Mouse (Mus musculus) midbrain, embryonic 16.5 days (tissue): Measurements from ENCODE around the gene Sfi1. TPM values are rescaled to one million over a fixed set of nuclear protein-coding genes. Genes with fewer than 3 reads are reported as not detected.
"Not testable (repeated sequence)": the region's sequence is repeated elsewhere in the genome, so short reads cannot be mapped to it uniquely, and the experiment has no call there.

Experiments used
- ATAC-seq: fragments of 200-750 bp; cut with Nextera tagmentation; 2 replicates; pipeline ENCODE4 v1.8.0; 2017; ENCODE audit warnings: moderate TSS enrichment
- H3K27ac ChIP-seq: fragments of 300-500 bp; sonication (generic); 2 replicates; pipeline ENCODE4 v1.5.1; 2014; ENCODE audit warnings: mild to moderate bottlenecking, low read length, mixed read lengths
- H3K27me3 ChIP-seq: fragments of 300-500 bp; sonication (generic); 2 replicates; pipeline ENCODE4 v1.6.1; 2014; ENCODE audit warnings: low read depth, low read length, mixed read lengths; ENCODE audit not compliant: control insufficient read depth, insufficient read depth
- H3K36me3 ChIP-seq: fragments of 300-500 bp; sonication (generic); 2 replicates; pipeline ENCODE4 v1.6.1; 2014; ENCODE audit warnings: mild to moderate bottlenecking, low read length, moderate library complexity, mixed read lengths; ENCODE audit not compliant: control insufficient read depth, insufficient read depth
- H3K4me1 ChIP-seq: fragments of 300-500 bp; sonication (generic); 2 replicates; pipeline ENCODE4 v1.6.1; 2014; ENCODE audit warnings: mild to moderate bottlenecking, low read length, mixed read lengths; ENCODE audit not compliant: control insufficient read depth, insufficient read depth
- H3K4me2 ChIP-seq: fragments of 300-500 bp; sonication (generic); 2 replicates; pipeline ENCODE4 v1.6.1; 2014; ENCODE audit warnings: mild to moderate bottlenecking, low read length, mixed read lengths
- H3K4me3 ChIP-seq: fragments of 300-500 bp; sonication (generic); 2 replicates; pipeline ENCODE4 v1.5.1; 2014; ENCODE audit warnings: low read depth, mild to moderate bottlenecking, low read length, moderate library complexity, mixed read lengths
- H3K9ac ChIP-seq: fragments of 300-500 bp; sonication (generic); 2 replicates; pipeline ENCODE4 v1.6.1; 2014; ENCODE audit warnings: low read depth, low read length, mixed read lengths
- H3K9me3 ChIP-seq: fragments of 300-500 bp; sonication (generic); replicated peaks from 2 replicates; pipeline ENCODE4 v1.6.1; 2014; ENCODE audit warnings: mild to moderate bottlenecking, low read length, mixed read lengths; ENCODE audit not compliant: control insufficient read depth, poor library complexity, severe bottlenecking
- WGBS: fragments of 180-500 bp; shearing (Covaris S2); extraction: QIAGEN DNeasy Blood & Tissue Kit; methylation state at CpG from one replicate; pipeline ENCODE4 v1.1.7; 2014; 5-methylcytosine and 5-hydroxymethylcytosine counted together
- polyA plus RNA-seq: library from polyadenylated mRNA; unstranded; fragments of >200 nt; fragmentation: Nextera tagmentation; extraction: Ambion mirVana; gene quantifications from 2 replicates; pipeline ENCODE4 v1.2.1, GENCODE M21; 2015

The Sfi1 gene
- polyA plus RNA-seq, 1 experiment from 2014 or later, result 19.4 TPM

DNA sequence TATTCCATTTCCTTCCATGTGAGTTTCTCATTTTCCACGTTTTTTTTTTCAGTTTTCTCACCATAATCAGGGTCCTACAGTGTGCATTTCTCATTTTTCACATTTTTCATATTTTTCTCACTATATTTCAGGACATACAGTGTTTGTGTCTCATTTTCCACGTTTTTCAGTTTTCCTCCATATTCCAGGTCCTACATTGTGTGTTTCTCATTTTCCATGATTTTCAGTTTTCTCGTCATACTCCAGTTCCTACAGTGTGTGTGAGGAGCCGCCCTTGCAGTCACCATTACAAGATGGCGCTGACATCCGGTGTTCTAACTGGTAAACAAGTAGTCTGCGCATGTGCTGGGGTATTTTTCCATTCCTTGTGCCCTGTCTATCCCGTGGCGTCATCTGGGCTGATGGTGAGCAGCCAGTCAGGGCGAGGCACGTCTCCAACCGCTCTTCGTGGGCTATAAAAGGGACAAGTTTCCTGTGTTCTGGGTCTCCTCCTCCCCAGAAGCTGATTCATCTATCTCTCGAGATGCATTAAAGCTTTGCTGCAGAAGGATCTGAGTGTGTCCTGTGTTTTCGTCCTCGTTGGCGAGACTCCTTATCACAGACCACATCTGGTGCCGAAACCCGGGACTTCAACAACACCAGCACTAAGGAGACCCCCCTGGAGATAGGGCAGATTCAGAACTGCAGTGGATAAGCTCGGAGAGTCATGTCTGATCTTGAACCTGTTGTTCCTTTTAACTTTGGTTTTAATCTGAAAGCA, 88.6 kb downstream of the Sfi1 start:
- peaks cover 47% of the 10 kb centered on the region for H3K9me3 ChIP-seq
- not testable (repeated sequence) for H3K27ac ChIP-seq, H3K36me3 ChIP-seq, H3K4me1 ChIP-seq, H3K4me2 ChIP-seq, ATAC-seq, H3K9ac ChIP-seq, H3K4me3 ChIP-seq, H3K27me3 ChIP-seq
- 85% methylated on average over 20 of the region's 20 CpGs for WGBS

DNA sequence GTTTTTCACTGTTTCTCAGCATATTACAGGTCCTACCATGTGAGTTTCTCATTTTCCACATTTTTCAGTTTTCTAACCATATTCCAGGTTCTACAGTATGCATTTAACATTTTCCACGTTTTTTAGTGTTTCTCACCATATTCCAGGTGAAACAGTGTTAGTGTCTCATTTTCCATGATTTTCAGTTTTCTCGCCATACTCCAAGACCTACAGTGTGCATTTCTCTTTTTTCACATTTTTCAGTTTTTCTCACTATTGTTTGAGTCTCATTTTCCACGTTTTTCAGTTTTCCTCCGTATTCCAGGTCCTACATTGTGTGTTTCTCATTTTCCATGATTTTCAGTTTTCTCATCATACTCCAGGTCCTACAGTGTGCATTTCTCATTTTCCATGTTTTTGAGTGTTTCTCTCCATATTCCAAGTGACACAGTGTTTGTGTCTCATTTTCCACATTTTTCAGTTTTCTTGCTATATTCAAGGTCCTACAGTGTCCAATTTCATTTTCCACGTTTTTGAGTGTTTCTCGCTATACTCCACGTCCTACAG, 89.6 kb downstream of the Sfi1 start:
- Histone ChIP-seq H3K4me3 (no peak overlapping the region), H3K9ac (no peak overlapping the region), H3K27me3 (no peaks in the 10 kb centered on the region), H3K4me1 (no peaks in the 10 kb centered on the region), H3K4me2 (no peak overlapping the region), H3K9me3 (peaks cover 42% of the 10 kb centered on the region), H3K27ac (no peak overlapping the region), H3K36me3 (no peaks in the 10 kb centered on the region)
- no peak for ATAC-seq
- WGBS, result 80% methylated on average over 7 of the region's 7 CpGs

DNA sequence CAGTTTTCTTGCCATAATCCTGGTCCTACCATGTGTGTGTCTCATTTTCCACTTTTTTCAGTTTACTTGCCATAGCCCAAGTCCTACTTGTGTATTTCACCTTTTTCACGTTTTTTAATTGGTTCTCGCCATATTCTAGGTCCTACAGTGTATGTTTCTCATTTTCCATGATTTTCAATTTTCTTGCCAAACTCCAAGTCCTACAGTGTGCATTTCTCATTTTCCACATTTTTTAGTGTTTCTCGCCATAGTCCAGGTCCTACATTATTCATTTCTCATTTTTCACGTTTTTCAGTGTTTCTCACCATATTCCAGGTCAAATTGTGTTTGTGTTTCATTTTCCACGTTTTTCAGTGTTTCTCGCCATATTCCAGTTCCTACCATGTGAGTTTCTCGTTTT, 90.6 kb downstream of the Sfi1 start:
- not testable (repeated sequence) for H3K27ac ChIP-seq, H3K9ac ChIP-seq, H3K4me2 ChIP-seq, ATAC-seq, H3K27me3 ChIP-seq, H3K4me1 ChIP-seq, H3K4me3 ChIP-seq, H3K36me3 ChIP-seq
- WGBS, result 79% methylated on average over 7 of the region's 7 CpGs
- H3K9me3 ChIP-seq, result peaks cover 42% of the 10 kb centered on the region

DNA sequence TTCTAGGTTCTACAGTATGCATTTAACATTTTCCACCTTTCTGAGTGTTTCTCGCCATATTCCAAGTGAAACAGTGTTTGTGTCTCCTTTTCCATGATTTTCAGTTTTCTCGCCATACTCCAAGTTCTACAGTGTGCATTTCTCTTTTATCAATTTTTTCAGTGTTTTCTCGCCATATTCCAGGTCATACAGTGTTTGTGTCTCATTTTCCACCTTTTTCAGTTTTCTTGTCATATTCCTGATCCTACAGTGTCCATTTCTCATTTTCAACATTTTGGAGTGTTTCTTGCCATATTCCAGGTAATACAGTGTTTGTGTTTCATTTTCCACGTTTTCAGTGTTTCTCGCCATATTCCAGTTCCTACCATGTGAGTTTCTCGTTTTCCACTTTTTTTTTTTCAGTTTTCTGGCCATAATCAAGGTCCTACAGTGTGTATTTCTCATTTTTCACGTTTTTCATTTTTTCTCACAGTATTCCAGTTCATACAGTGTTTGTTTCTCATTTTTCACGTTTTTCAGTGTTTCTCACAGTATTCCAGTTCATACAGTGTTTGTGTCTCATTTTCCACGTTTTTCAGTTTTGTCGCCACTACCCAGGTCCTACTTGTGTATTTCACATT, 91.3 kb downstream of the Sfi1 start:
- H3K4me1 ChIP-seq, result no peaks in the 10 kb centered on the region
- H3K27me3 ChIP-seq, result no peaks in the 10 kb centered on the region
- no peak for ATAC-seq
- no peaks in the 10 kb centered on the region for H3K36me3 ChIP-seq
- H3K27ac ChIP-seq, result no peak overlapping the region
- WGBS, result 72% methylated on average over 10 of the region's 10 CpGs
- H3K4me3 ChIP-seq, result no peak overlapping the region
- no peak overlapping the region for H3K9ac ChIP-seq
- H3K9me3 ChIP-seq, result peaks cover 42% of the 10 kb centered on the region
- H3K4me2 ChIP-seq, result no peak overlapping the region

DNA sequence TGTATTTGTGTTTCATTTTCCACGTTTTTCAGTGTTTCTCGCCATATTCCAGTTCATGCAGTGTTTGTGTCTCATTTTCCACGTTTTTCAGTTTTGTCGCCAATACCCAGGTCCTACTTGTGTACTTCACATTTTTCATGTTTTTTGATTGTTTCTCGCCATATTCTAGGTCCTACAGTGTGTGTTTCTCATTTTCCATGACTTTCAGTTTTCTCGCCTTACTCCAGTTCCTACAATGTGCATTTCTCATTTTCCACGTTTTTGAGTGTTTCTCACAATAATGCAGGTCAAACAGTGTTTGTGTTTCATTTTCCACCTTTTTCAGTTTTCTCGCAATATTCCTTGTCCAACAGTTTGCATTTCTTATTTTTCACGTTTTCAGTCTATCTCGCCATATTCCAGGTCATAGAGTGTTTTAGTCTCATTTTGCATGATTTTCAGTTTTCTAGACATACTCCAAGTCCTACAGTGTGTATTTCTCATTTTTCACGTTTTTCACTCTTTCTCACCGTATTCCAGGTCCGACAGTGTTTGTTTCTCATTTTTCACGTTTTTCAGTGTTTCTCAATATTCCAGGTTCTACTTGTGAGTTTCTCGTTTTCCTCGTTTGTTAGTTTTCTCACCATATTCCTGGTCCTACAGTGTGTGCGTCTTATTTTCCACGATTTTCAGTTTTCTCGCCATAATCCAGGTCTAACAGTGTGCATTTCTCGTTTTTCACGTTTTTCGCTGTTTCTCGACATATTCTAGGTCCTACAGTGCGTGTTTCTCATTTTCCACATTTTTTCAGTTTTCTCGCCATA, 92.0 kb downstream of the Sfi1 start:
- Histone ChIP-seq H3K27ac (no peak overlapping the region), H3K27me3 (no peaks in the 10 kb centered on the region), H3K4me3 (no peak overlapping the region), H3K4me2 (no peak overlapping the region), H3K36me3 (no peaks in the 10 kb centered on the region), H3K9me3 (peaks cover 42% of the 10 kb centered on the region), H3K4me1 (no peaks in the 10 kb centered on the region), H3K9ac (no peak overlapping the region)
- WGBS, result 84% methylated on average over 25 of the region's 25 CpGs
- ATAC-seq, result no peak

DNA sequence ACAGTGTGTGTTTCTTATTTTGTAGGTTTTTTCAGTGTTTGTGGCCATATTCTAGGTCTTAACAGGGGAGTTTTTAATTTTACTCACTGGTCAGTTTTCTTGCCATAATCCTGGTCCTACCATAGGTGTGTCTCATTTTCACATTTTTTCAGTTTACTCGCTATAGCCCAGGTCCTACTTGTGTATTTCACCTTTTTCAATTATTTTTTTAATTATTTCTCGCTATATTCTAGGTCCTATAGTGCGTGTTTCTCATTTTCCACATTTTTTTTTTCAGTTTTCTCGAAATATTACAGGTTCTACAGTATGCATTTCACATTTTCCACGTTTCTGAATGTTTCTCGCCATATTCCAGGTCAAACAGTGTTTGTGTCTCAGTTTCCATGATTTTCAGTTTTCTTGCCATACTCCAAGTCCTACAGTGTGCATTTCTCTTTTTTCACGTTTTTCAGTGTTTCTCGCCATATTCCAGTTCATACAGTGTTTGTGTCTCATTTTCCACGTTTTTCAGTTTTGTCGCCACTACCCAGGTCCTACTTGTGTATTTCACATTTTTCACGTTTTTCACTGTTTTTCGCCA, 93.1 kb downstream of the Sfi1 start:
- not testable (repeated sequence) for H3K27ac ChIP-seq, H3K4me1 ChIP-seq, H3K27me3 ChIP-seq, H3K4me3 ChIP-seq, H3K4me2 ChIP-seq, H3K36me3 ChIP-seq, H3K9ac ChIP-seq
- peak; percentile 39; the same call in 1 of the 2 replicates for ATAC-seq
- H3K9me3 ChIP-seq, result peaks cover 42% of the 10 kb centered on the region
- 85% methylated on average over 12 of the region's 12 CpGs for WGBS

Other genes starting within 250 kb of the Sfi1 start
- 54.2 and 57.9 TPM in 2 replicates for gene Eif4enif1, start 8.9 kb upstream of the Sfi1 start, polyA plus RNA-seq
- gene Drg1, start 73.0 kb upstream of the Sfi1 start, polyA plus RNA-seq, result 212 and 223 TPM in 2 replicates
- 41.6 and 52.0 TPM in 2 replicates for gene Patz1, start 95.4 kb upstream of the Sfi1 start, polyA plus RNA-seq
- 22.8 and 29.5 TPM in 2 replicates for gene Pik3ip1, start 136.9 kb upstream of the Sfi1 start, polyA plus RNA-seq
- gene Limk2, start 215.7 kb upstream of the Sfi1 start, polyA plus RNA-seq, result 185 and 187 TPM in 2 replicates